Mouse (Mus musculus): ENCODE data around the gene Tet2.
"Not testable (repeated sequence)": the region's sequence is repeated elsewhere in the genome, so short reads cannot be mapped to it uniquely, and the experiment has no call there.

Tet2 gene

GRCm38 (mm10) chr3:133549385-133550170, 4.6 kb upstream of the Tet2 start:
- DNase-seq (ENCODE audit: low read depth, low spot score) = peak; percentile 60

- no peak for DNase-seq (ENCODE audit: low read depth, low spot score)
Observed at GRCm38 (mm10) chr3:133548613-133549012, 3.7 kb upstream of the Tet2 start.

DNA sequence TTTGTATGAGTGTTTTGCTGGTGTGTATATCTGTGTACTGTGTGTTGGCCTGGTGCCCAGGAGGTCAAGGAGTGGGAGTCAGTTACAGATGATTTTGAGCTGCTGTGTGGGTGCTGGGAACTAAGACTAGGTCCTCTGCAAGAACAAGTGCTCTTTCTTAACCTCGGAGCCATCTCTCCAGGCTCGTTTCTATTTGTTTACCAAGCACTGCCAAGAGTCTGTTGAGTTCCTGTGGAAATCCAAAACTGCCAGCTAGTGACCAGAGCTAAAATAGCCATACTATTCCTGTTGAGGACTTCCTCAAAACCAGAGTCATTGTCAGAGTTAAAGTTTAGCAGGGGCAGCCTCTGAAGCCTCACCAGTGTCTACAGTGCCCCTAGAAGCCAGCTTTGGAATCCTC, 1.9 kb upstream of the Tet2 start:
- DNase-seq (ENCODE audit: low read depth, low spot score) = no peak

- no peak for DNase-seq (ENCODE audit: low read depth, low spot score)
Observed at GRCm38 (mm10) chr3:133545304-133545666, 346 bp upstream of the Tet2 start.

GRCm38 (mm10) chr3:133544131-133544550, 798 bp downstream of the Tet2 start:
- DNase-seq (ENCODE audit: low read depth, low spot score) = peak; percentile 93

- peak; percentile 61 for DNase-seq (ENCODE audit: low read depth, low spot score)
Observed at GRCm38 (mm10) chr3:133543101-133544020, 1.6 kb downstream of the Tet2 start.

DNA sequence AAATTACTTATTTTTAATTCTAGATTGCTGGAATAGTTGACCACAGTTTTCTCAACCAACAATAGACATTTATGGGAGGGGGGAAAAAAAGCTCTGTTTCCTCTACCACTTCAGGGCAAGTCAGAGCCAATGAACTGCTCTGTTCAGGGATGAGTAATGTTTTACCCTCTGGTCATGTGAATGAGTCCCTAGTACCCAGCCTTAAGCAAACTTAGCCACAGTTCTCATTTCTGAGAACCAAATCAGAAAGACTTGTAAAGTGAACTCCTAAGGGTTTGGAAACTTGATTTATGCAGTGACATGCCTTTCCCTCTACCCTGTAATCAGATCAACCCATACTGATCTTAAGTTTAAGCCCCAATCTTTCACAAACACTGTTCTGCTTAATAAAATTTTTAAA, 2.9 kb downstream of the Tet2 start:
- no peak for DNase-seq (ENCODE audit: low read depth, low spot score)

GRCm38 (mm10) chr3:133541000-133541399, 3.9 kb downstream of the Tet2 start:
- no peak for DNase-seq (ENCODE audit: low read depth, low spot score)

DNA sequence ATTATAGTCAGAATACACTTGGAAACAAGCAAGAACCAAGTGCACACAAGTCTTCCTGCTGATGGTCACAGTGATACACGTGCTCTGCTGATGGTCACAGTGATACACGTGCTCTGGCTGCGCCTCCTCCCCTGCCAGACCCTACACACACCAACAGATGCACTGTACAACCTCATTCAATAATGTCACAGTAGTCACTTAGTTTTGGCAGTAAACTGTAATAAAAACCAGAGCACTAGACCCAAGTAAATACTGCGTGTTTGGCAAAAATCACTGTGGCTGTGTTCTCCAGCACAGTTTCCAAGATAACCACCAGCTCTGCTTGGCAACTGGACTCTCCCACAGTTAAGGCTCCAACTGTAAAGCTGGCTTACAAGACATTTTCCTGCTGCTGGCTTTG, 4.9 kb downstream of the Tet2 start:
- no peak for DNase-seq (ENCODE audit: low read depth, low spot score)

DNA sequence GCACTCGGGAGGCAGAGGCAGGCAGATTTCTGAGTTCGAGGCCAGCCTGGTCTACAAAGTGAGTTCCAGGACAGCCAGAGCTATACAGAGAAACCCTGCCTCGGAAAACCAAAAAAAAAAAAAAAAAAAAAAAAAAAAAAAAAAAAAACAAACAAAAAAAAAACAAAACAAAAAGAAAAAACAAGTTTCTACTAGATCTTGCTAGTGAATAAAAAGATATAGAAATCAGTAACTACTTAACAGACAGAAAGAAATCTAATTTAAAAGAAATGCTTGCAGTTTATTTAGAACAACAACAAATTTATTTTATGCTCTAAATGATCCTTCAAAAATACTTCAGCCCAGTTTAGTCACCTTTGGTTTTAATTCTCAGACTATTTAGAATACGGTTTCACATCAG, 6.4 kb downstream of the Tet2 start:
- DNase-seq (ENCODE audit: low read depth, low spot score) = not testable (repeated sequence)

DNA sequence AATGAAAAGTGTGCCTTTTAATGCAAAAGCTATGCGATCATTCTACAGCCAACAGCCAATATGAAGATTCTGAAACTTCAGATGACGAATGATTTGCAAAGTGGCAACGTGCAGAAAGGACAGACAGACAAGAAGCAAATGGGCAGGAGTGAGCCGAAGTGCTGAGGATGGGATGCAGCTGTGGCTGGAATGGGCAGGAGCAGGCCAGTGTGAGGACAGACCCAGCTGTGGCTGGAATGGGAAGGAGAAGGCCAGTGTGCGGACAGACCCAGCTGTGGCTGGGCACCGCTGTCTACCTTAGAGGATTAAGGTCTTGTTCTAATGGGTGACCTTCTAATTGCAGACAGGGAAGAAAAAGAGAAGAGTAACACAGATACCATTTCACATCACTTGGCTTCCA, 9.3 kb downstream of the Tet2 start:
- no peak for DNase-seq (ENCODE audit: low read depth, low spot score)

- peak; percentile 98 for DNase-seq (ENCODE audit: low read depth, low spot score)
Observed at GRCm38 (mm10) chr3:133534066-133534465, 10.9 kb downstream of the Tet2 start.

DNA sequence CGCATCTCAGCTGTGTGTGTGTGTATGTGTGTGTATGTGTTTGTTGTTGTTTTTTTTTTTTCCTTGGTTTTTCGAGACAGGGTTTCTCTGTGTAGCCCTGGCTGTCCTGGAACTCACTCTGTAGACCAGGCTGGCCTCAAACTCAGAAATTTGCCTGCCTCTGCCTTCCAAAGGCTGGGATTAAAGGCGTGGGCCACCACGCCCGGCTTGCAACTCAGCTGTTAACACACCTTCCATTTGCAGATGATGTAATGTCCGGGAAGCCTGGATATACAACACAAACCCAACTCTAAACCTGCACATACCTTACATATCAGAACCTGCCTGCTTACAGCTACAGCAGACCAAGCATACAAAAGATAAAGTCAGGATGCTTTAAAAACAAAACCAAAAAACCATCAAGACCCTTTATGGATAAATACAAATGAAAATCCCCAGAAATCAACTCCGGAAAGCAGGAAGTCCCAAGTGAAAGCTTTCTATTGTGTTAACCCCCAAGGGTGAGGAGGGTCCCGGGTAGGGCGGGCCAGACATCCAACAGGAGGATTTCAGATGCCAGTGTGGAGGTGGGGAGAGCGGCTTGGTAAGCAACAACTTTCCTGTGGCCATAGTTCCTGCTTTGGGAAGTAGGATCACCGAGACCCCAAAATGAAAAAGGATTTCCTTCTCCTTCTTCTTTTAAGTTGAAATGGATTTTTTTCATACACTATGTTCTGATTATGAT, 11.5 kb downstream of the Tet2 start:
- DNase-seq (ENCODE audit: low read depth, low spot score) = peak; percentile 90

GRCm38 (mm10) chr3:133532806-133533205, 12.1 kb downstream of the Tet2 start:
- DNase-seq (ENCODE audit: low read depth, low spot score) = peak; percentile 79

GRCm38 (mm10) chr3:133532252-133532651, 12.7 kb downstream of the Tet2 start:
- peak; percentile 55 for DNase-seq (ENCODE audit: low read depth, low spot score)

DNA sequence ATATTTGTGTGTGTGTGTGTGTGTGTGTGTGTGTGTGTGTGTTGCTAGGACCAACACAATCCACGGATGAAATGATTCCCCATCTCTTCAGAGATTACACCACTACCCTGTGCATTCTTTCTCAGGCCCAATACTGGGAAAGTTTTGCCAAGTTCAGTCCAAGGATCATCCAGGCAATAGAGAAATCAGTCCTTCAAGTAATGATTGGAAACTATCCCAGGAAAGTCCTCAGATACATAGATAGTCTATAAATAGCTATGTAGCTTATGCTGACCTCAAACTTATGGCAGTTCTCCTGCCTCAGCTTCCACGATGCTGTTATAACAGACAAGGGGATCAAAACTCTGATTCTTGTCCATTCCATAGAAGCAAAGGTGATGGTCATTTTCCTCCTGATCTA, 13.8 kb downstream of the Tet2 start:
- DNase-seq (ENCODE audit: low read depth, low spot score) = no peak

DNA sequence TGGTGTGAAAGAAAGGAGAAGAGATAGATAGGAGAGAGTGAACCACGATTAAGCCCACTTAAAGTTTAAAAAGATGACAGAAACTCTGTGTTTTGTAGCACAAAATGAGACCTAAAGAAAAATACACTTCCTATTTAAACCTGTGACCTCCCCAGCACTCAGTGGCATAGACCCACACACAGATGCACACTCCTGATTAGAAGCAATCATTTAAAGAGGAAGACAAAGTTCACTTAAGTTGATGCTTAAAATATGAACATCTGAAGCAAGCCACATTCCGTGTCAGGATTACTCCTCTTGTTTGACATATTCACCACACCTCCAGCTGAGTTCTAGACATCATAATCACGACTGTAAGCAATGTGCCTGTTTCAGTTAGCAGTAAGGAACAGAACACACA, 14.3 kb downstream of the Tet2 start:
- no peak for DNase-seq (ENCODE audit: low read depth, low spot score)

DNA sequence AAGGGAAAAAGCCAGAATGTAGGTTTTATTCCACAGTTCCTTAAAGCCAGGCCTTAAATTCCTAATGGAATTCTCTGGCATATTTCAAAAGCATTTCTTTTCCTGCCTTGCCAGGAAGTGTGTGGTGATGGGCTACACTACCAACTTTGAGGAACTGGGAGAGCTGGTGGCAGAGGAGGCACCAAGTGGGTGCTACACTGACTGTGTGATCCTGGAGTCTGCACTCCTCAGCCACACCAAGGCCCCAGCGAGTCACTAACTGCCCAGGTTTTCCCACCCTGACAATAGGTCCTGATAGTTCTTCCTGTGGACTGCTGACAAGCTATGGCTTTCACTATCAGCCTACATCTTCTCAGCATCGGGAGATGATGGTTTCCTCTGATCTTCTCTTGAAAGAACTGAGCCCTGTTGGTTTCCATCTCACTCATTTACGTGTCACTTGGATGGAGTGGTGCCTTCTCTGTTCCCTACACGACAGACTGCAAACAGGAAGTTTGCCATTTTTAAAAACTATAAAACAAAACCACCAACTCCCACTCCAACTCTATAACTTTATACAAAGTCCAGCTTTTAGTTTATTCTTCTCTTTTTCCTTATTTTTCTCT, 18.7 kb downstream of the Tet2 start:
- DNase-seq (ENCODE audit: low read depth, low spot score) = no peak

GRCm38 (mm10) chr3:133525578-133525977, 19.4 kb downstream of the Tet2 start:
- no peak for DNase-seq (ENCODE audit: low read depth, low spot score)

DNA sequence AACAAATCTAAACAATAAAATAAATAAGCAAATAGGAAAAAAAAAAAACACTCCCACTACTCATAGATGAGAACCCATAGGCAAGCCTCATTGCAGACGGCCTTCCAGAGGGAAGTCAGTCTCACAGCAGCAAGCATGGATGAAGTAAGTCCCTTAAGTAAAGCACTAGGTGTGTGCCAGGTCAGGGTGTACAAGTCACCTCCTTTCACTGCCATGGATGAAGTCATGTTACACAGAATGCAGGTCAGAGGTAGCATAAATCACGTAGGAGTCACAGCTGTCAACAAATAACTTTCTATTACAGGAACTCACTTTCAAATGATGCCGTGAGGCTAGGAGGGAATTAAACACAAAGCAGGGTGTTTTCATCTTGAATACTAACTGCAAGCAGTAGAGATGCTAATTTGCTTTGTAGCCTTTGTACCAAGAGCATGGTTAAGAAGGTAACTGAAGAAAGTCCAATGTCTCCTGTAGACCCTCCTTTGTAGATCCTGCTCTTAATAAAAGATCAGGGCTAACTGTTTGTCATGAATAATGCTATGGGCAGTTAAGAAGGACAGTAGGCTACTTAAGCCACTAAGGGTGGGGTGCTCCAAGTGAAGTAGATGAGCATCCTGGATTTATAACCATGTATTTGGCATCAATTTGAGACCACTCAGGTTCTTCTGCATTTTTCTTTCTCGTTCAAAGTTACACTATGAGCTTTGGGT, 20.4 kb downstream of the Tet2 start:
- DNase-seq (ENCODE audit: low read depth, low spot score) = peak; percentile 96

DNA sequence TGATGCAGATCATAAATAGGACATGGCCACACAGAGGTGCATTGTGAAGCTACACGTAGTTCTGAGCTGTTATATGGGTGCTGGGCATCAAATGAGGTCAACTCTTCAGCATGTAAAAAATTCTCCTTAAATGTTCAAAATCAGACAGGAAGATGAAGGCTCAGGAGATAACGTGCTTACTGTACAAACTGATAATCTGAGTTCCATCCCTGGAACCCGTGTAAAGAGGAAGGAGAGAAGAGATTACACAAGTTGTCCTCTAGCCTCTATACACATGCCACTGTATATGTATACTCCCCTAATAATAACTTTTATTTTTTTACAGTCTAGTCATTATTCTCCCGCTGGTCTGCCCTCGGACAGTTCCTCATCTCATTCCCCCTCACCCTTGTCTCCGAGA, 21.7 kb downstream of the Tet2 start:
- DNase-seq (ENCODE audit: low read depth, low spot score) = no peak

Data from ES-CJ7 (cell line).